Mouse (Mus musculus) heart, postnatal 36 days (tissue): Measurements from ENCODE around the gene Csl. TPM values are rescaled to one million over a fixed set of nuclear protein-coding genes. Genes with fewer than 3 reads are reported as not detected.
A peak's percentile ranks its signal among the peaks of the same experiment; 100 is the strongest.

Experiments
- DNase-seq, 2 experiments: peaks; one replicate each; pipeline ENCODE4 v3.0.0; 2021 to 2022
- intact Hi-C: fragments of 180-260 bp; cut with DNase I; formaldehyde crosslinking; loops from one replicate; pipeline ENCODE4 v1.15.1; 2025
- total RNA-seq, 2 experiments: library from RNA; stranded (reverse); gene quantifications; 2 replicates each; pipeline ENCODE4 v1.2.3; 2021

Gene Csl
- total RNA-seq = 1 to 10 TPM; 4.0 to 4.1 TPM

DNA sequence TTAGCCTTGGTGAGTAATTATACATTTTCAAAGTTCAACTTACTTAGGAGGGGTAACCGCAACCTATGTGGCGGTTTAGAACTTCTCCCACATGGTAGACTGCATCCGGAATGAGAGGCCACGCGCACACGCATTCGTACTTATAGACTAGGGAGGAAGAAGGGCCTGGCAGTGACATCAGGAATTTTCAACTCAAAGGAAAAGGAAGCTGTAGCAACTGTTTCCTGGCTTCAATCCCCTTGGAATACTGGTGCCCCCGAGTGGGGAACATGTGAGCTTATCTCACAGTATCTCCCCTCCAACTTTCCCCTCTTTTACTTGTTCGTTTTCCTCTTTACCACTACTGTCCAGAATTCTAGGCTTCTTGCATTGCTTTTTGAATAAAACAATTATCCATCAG lies at the start of gene Csl:
Csl (minus strand) TSS at position 101 of the 400 bp plus-strand sequence.
- intact Hi-C loops = loop anchor here (10.0 kb wide), 2 partner anchors 185 to 405 kb away; no protein-coding TSS in a partner anchor
- DNase-seq = no peak

DNA sequence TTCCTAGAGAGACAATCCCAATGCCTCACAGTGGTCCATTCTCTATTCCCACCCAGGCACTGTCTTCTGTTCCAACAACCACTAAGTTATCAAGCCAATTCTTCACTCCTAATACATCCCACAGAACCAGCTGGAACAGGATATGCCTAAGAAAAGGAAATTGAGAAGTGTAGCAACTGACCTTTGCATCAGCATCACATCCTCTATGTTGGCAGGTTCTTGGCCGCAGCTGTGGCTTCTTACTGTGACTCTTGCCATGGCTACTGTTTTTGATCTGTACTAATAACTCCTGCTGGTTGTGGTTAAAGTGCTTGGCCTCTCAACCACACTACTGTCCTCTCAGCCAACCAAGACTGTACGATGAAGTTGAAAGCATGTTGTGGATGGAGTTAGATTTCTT lies 30.0 kb upstream of the Csl start:
- no peak for DNase-seq

DNA sequence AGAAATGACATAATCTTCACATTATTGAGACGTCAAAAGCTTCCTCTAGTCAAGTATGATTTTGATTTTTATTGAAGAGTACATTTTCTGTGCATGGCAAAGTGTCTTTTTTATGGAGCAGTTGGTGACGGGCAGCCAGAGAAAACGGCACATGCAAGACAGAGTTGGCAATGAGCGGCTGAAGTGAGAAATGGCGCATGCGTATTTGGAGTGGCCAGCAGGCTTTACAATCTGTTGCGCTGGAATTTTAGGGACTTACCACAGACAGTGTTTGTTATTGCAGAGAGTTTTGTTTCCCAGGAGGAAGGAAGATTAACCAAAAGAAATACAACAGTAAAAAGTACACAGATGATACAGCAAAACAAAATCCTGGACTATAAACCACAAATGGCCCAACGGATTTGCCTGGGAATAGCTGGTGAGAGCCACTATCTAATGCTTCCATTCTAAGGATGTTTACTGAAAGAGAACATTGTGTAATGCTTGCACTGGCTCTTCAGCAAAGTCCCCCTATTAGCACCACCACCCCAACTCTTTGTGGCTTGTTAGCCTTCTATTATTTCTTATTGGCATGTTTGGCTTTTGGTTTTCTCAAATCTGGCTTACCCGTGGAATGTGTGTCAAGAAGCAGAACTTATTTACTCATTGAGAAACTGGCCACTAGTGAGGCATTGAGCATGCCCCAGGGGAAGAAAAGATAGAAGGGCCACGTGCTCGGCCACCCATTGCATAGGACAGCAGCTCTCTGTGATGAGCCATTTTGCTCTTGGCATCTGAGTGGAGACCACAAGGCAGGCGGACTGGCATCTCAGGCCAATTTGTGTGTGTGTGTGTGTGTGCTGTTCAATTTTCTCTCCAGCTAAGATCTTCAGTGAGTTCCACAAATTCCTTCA lies 15.0 kb upstream of the Csl start:
- no peak for DNase-seq
- intact Hi-C loops = no loop called here

More for the DNA sequence above, 30.0 kb upstream of the Csl start:
- intact Hi-C loops = no loop called here

DNA sequence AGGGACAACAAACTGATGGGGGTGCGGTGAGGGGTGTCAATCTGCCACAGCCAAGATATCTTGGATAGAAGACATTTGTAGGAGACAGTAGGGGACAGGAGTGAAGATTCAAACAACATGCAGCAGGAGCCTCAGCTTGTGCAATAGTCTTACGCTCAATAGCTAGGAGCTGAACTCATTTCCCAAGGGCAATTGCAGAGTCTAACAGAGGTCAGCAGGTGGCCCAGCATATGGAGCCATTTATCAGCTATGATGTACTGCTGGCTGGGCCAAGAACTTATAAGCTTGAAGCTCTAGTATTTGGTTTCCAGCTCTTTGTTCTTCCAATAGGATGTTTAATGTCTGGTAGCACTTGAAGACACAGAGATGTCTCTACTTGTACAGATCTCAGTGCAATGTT lies 9.3 kb downstream of the Csl start:
- intact Hi-C loops = loop anchor here (10.0 kb wide), 2 partner anchors 195 to 415 kb away; no protein-coding TSS in a partner anchor
- no peak for DNase-seq

DNA sequence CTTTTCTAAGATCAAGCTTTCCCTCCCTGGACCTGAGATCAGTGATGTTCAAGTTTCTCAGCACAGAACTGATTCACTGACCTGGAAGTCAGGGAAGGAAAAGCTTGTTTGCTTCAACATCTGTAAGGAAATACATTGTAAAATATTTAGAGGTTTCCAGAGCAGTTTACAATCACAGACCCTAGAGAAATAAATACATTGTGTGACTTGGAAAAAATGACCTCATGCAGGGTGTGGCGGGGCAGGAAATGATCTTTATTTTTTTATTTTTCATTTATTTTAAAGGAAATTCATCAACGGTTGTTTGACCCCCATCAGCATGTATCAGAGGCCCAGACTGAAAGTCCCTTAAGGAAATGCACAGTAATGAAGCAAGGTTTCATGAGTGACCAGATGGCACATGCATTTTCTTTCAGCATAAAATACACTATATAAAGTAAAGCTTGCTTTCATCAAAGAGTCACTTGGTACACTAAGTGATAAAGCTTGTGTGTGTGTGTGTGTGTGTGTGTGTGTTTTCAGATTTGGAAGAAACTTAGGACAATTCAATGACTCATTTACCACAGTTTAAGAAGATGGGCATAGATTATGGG lies 10.7 kb downstream of the Csl start:
- intact Hi-C loops = loop anchor here (1.0 to 10.0 kb wide), 3 partner anchors 92 to 266 kb away; partner anchors contain the start of gene Kitl

DNA sequence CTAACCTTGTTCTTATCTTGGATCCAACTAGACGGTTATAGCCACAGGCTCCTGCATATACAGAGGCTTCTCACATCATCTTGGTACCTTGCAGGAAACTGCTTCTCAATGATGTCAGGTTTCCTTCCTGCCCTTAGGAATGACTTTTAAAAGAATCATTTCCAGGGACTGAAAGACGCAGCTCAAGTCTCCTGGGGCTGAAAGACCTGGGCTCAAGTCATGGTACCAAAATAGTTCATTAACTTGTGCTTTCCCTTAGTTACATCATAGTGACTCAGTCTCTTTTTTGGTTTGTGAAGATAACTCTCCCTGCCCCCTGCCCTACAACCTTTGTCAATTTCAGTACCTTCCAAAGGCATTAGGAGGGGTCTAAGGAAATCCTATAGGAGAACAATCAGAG lies 11.4 kb downstream of the Csl start:
- DNase-seq = peak; percentile 8 to 14
- intact Hi-C loops = loop anchor here (1.0 to 10.0 kb wide), 3 partner anchors 92 to 267 kb away; partner anchors contain the start of gene Kitl

More for the DNA sequence above, 10.7 kb downstream of the Csl start:
- DNase-seq = no peak

DNA sequence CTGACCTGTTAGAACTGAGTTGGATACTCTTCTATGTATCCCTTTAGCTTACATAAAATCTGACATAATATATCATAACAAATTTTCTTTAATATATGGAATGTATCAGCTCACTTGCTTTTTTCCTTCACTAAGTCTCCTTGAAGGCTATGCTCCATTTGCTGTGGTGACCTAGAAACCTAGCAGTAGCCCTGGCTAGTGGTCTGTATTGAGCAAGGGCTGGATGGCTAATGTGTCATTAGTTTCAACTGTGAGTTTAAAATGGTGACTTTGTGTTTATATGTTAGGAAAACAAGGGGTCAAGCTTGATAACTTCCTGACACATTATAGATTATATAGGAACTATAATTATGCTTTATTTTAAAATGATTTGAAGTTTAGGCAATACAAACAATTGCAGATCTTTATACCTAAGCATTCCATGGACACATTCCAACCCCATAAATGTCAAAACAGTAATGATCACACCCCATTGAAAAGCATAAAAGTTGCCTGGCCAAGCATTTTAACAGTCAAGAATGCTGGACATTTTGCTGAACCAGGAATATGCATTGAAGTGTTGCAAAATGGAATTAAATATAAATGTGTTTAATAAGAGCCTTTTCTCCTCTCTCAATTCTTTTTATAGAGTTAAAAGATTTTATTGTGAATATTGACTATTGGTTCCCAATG lies 17.7 kb downstream of the Csl start:
- intact Hi-C loops = loop anchor here (10.0 kb wide), 2 partner anchors 97 to 273 kb away; partner anchors contain the start of gene Kitl

DNA sequence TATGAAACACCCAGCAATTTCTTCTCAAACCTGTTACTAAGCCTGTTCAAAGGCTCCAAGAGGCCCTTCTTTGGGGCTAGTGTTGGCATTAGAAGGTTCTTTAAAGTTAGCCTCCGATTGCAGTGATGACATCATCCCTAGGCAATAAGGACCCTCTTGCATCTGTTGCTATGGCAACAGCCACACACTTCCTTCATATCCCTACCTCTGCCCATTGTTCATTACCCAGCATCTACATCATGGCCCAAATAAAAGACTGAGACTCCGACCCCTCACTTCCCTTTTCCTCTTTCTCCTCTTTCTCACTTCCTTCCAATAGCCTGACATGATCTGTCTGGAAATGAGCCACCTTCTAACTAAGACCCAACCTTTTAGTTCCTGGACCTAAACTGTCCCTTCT lies 46.3 kb downstream of the Csl start:
- DNase-seq = no peak
- intact Hi-C loops = no loop called here

More for the DNA sequence above, 17.7 kb downstream of the Csl start:
- DNase-seq = no peak

DNA sequence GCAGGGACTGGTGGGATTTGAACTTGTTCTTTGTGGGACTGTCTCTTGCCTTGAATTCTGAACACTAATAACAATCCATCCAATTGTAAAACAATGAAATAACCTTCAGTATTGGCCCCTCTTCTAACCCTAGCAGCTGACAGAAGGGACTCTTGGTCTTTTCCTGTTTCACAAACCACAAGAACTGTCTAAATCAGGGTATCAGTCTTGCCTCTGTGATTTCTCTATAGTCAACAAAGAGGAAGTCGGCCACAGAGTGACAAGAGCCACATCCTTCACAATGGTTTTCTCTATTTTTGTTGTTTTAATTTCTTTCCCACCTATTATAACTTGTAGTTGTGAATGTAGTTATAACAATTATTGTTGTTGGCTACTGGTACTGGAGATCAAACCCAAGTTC lies 47.9 kb downstream of the Csl start:
- intact Hi-C loops = no loop called here
- DNase-seq = no peak
